Mouse (Mus musculus) myocyte (in vitro differentiated cells): ENCODE results near the gene Ccp110.

Experiments
- CEBPB ChIP-seq: IDR thresholded peaks from 2 replicates; pipeline ENCODE4 v1.6.1; 2011; ENCODE audit warnings: mild to moderate bottlenecking, moderate library complexity; ENCODE audit not compliant: poor library complexity, insufficient read depth, severe bottlenecking
- E2F4 ChIP-seq: IDR thresholded peaks from one replicate; pipeline ENCODE4 v1.6.1; 2011; ENCODE audit warnings: mild to moderate bottlenecking, control low read depth, moderate library complexity; ENCODE audit not compliant: insufficient read depth
- MAX ChIP-seq: IDR thresholded peaks from one replicate; pipeline ENCODE4 v1.6.1; 2011; ENCODE audit warnings: low read depth, mild to moderate bottlenecking, control low read depth
- MYOD1 ChIP-seq, 3 experiments: IDR thresholded peaks; one replicate each; pipeline ENCODE4 v1.6.1; 2011; ENCODE audit warnings: control low read depth in 2 of 3, low read depth in 2 of 3, mild to moderate bottlenecking in 2 of 3, moderate library complexity in 1 of 3; ENCODE audit not compliant: insufficient read length in 2 of 3, control insufficient read depth in 1 of 3
- POLR2A ChIP-seq: IDR thresholded peaks from one replicate; pipeline ENCODE4 v1.6.1; 2011; ENCODE audit warnings: low read depth, mild to moderate bottlenecking, control low read depth, moderate library complexity; ENCODE audit not compliant: insufficient read length
- TCF12 ChIP-seq: IDR thresholded peaks from one replicate; pipeline ENCODE4 v1.6.1; 2011; ENCODE audit warnings: mild to moderate bottlenecking, control low read depth; ENCODE audit not compliant: poor library complexity, insufficient read depth, severe bottlenecking
- TCF3 ChIP-seq: IDR thresholded peaks from one replicate; pipeline ENCODE4 v1.6.1; 2011; ENCODE audit warnings: low read depth, control low read depth; ENCODE audit not compliant: insufficient read length
- USF1 ChIP-seq: IDR thresholded peaks from one replicate; pipeline ENCODE4 v1.6.1; 2011; ENCODE audit warnings: low read depth, mild to moderate bottlenecking, control low read depth, moderate library complexity

- TF ChIP-seq MYOD1 (IDR thresholded peaks at IDR 0.05; ENCODE audit: control insufficient read depth in 1 of 3, insufficient read length in 2 of 3, low read depth in 2 of 3): no peak
- TF ChIP-seq TCF12: no peak
- TF ChIP-seq TCF3: no peak
- TF ChIP-seq USF1: no peak
- no peak for TF ChIP-seq POLR2A
- TF ChIP-seq E2F4: no peak
- TF ChIP-seq MAX: no peak
- TF ChIP-seq CEBPB: no peak
Measured at GRCm38 (mm10) chr7:118744766-118745165, 32.4 kb downstream of the Ccp110 start.
